Mouse (Mus musculus): Measurements from ENCODE around the gene Pramel1. TPM values are rescaled to one million over a fixed set of nuclear protein-coding genes. Genes with fewer than 3 reads are reported as not detected.
"Not testable (repeated sequence)": the region's sequence is repeated elsewhere in the genome, so short reads cannot be mapped to it uniquely, and the experiment has no call there.

The Pramel1 gene
- polyA plus RNA-seq, 1 experiment, result not detected

DNA sequence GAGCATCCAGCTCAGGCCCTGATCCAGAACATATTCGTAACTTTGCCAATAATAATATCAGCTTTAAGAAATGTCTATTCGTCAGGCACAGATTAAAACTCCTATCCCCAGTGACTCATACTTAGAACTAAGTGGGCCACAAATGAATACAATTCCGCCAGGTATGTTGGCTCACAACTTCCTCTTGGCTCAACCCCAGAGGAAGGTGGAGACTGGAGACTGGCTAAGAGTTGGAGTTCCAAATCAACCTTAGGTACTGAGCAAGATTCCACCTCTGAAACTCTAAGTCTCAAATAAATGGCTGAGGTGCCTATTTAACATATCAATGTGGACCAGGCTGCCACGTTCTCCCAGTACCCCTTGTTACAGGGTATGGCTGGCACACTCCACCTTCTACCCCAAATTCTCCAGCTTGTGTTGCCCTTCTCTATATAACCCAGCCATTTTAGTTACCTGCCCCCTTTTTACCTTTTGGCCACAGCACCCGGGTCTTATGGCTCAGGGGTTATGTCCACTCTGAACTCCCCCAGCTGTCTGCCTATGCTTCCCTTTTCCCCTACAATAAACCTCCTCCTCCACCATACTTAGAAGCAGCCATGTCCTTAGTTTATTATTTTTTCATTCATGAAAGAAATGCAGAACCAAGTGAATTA lies 17.5 kb downstream of the Pramel1 start:
- H3K27ac ChIP-seq (replicated peaks; ENCODE audit: low read depth, low read length), result no peak overlapping the region
- H3K4me1 ChIP-seq (ENCODE audit: control insufficient read depth, insufficient read depth, insufficient read length, low read length), result peaks cover 5% of the 10 kb centered on the region; the same call in 1 of the 2 replicates
- peak overlapping the region; percentile 93 for H3K4me3 ChIP-seq (ENCODE audit: insufficient read depth, low read depth, low read length)

DNA sequence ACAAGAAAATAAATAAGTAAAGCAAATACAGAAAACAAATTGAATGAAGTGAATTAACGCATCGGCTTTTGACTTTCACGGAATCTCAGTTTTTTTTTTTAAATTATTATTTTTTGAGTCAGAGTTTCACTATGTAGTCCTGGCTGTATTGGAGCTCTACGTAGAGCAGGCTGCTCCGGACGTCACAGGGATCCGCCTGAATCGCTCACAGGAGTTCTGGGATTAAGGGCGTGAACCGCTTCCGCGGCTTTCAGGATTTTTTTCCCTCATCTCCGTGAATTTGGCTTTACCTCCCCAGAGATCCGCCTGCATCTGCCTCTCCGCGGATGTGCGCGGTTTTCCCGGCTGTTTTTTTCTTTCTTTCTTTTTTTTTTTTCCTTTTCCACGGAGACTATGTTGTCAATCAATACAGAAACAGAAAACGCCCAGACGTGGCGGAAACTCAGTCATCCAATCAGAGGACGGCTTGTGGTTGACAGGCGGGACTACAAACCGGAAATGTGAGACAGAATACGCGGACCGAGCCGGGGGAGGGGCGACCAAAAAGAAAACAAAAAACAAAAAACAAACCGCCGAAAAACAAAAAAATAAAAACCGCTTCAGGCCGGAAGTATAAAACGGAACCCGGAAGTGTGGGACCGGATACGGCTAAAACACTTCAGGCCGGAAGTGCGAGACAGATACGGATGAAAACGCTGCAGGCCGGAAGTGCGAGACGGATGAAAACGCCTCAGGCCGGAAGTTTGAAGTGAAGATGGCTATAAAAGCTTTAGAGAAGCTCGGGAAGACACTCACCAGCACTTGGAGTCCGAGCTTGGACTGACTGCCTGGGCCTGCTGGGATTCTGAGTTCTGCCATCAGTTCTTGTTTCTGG lies 18.2 kb downstream of the Pramel1 start, which contains the start of gene Pramef8:
Gene Pramef8 (plus strand): TSS at position 208 of the 874 bp plus-strand sequence.
- Histone ChIP-seq H3K27ac (replicated peaks; ENCODE audit: low read depth, low read length) (peak within 1 kb of the TSS; percentile 94), H3K4me3 (ENCODE audit: insufficient read depth, low read depth, low read length) (peak within 1 kb of the TSS; percentile 93), H3K4me1 (ENCODE audit: control insufficient read depth, insufficient read depth, insufficient read length, low read length) (peaks cover 5% of the 10 kb centered on the region; the same call in 1 of the 2 replicates)

DNA sequence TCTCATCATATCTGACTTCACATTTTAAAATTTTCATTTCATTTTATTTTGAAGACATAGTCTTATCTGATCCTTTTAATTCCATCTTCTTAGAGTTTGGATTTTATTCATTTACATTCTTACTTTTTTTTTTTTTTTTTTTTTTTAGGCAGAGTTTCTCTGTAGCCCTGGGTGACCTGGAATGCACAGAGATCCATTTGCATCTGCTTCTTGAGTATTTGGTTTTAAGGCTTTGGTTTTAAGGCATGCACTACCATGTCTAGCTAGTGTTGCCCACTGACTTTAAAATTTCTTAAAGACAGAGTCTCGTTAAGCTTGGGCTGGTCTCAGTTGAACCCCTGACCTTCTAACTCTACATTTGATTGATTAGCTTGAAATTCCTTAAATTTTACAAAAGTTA lies 19.4 kb downstream of the Pramel1 start:
- Histone ChIP-seq H3K27ac (replicated peaks; ENCODE audit: low read depth, low read length) (no peak overlapping the region), H3K4me3 (ENCODE audit: insufficient read depth, low read depth, low read length) (no peak overlapping the region), H3K4me1 (ENCODE audit: control insufficient read depth, insufficient read depth, insufficient read length, low read length) (peaks cover 5% of the 10 kb centered on the region; the same call in 1 of the 2 replicates)

DNA sequence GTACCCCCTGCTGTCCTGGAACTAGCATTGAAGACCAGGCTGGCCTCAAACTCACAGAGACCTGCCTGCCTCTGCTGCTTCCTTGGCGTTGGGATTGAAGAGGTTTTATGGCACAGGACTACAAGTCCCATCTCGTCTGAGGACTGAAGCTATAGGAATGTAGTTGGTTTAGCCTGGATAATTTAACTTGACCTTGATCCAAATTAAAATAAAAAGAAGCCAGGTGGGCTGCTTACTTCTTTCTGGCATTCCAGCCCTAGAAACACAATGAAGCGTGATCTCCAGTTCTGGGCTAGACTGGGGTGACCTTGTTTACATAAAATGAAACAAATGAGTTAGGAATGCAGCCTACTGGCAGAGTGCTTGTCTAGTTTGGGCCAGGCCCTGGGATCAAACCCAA lies 19.9 kb downstream of the Pramel1 start:
- Histone ChIP-seq H3K4me3 (ENCODE audit: insufficient read depth, low read depth, low read length) (no peak overlapping the region), H3K27ac (replicated peaks; ENCODE audit: low read depth, low read length) (no peak overlapping the region), H3K4me1 (ENCODE audit: control insufficient read depth, insufficient read depth, insufficient read length, low read length) (peaks cover 5% of the 10 kb centered on the region; the same call in 1 of the 2 replicates)

DNA sequence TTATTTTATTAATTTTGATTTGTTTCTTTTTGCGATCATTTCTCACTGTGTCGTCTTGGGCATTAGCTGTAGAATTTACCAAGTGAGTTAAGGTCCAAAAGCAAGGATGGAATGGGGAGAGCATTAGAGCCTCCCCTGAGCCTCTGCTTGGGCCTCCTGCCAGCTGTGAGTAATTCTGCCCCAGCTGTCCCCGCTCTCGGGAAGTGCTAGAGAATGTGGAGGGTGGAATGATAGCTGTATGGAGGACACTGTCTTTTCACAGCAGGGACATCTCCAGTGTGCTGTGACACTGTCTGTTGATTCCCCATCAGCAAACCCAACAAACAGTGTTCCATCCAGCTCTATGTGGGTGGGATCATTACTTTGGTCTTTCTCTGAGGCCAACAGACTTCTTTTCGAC lies 32.5 kb downstream of the Pramel1 start:
- H3K27ac ChIP-seq (replicated peaks; ENCODE audit: low read depth, low read length); H3K4me3 ChIP-seq (ENCODE audit: insufficient read depth, low read depth, low read length); H3K4me1 ChIP-seq (ENCODE audit: control insufficient read depth, insufficient read depth, insufficient read length, low read length): not testable (repeated sequence)

Other genes starting within 250 kb of the Pramel1 start
- 9.8 and 10.1 TPM in 2 replicates for gene Prdm2, start 181.4 kb upstream of the Pramel1 start, polyA plus RNA-seq (2012; ENCODE audit: insufficient read depth, insufficient read length, missing spikeins)
- 4.0 and 7.2 TPM in 2 replicates for gene Pdpn, start 94.9 kb upstream of the Pramel1 start, polyA plus RNA-seq (2012; ENCODE audit: insufficient read depth, insufficient read length, missing spikeins)
- gene Lrrc38, start 44.7 kb upstream of the Pramel1 start, polyA plus RNA-seq (2012; ENCODE audit: insufficient read depth, insufficient read length, missing spikeins), result 0.59 and 2.9 TPM in 2 replicates
- 3.9 and 4.6 TPM in 2 replicates for gene Pramef8, start 18.0 kb downstream of the Pramel1 start, polyA plus RNA-seq (2012; ENCODE audit: insufficient read depth, insufficient read length, missing spikeins)
- gene Oog4, start 55.9 kb downstream of the Pramel1 start, polyA plus RNA-seq (2012; ENCODE audit: insufficient read depth, insufficient read length, missing spikeins), result not detected in 2 replicates
- gene Gm13043, start 116.9 kb downstream of the Pramel1 start, polyA plus RNA-seq (2012; ENCODE audit: insufficient read depth, insufficient read length, missing spikeins), result not detected in 2 replicates
- gene Gm13040, start 141.5 kb downstream of the Pramel1 start, polyA plus RNA-seq (2012; ENCODE audit: insufficient read depth, insufficient read length, missing spikeins), result not detected in 2 replicates
- not detected in 2 replicates for gene BC080695, start 157.3 kb downstream of the Pramel1 start, polyA plus RNA-seq (2012; ENCODE audit: insufficient read depth, insufficient read length, missing spikeins)
- not detected in 2 replicates for gene Gm13057, start 157.3 kb downstream of the Pramel1 start, polyA plus RNA-seq (2012; ENCODE audit: insufficient read depth, insufficient read length, missing spikeins)
- not detected in 2 replicates for gene Gm13083, start 220.6 kb downstream of the Pramel1 start, polyA plus RNA-seq (2012; ENCODE audit: insufficient read depth, insufficient read length, missing spikeins)